ENCODE assay signal across 8 mouse cellular contexts in genomic region chr5:137332857-137333511, GRCm38 (mm10). TPM values are rescaled to one million over a fixed set of nuclear protein-coding genes. Genes with fewer than 3 reads are reported as not detected.
DNase-seq lines count a peak whose midpoint lies in the region; ATAC-seq and TF ChIP-seq lines count a peak whose summit lies in the region.

No protein-coding gene starts in this region.

- H3K4me3 ChIP-seq in kidney, embryonic 14.5 days (ENCODE audit: low read length): peak overlapping the region; percentile 71
- H3K4me3 ChIP-seq in bone marrow, adult 2 months (replicated peaks; ENCODE audit: control insufficient read depth, low read depth, low read length): peak overlapping the region; percentile 82
- H3K4me3 ChIP-seq in hindbrain, embryonic 14.5 days (replicated peaks; ENCODE audit: low read length): peak overlapping the region; percentile 59
- H3K4me3 ChIP-seq in midbrain, embryonic 16.5 days (ENCODE audit: low read depth, low read length): peak overlapping the region; percentile 59

- H3K4me1 ChIP-seq in kidney, embryonic 14.5 days (ENCODE audit: control insufficient read depth, insufficient read depth, low read length): peaks cover 18% of the 10 kb centered on the region
- no peaks in the 10 kb centered on the region; the same call in 1 of the 2 replicates for H3K4me1 ChIP-seq in bone marrow, adult 2 months (ENCODE audit: control insufficient read depth, insufficient read depth, low read length)
- peaks cover 13% of the 10 kb centered on the region for H3K4me1 ChIP-seq in hindbrain, embryonic 14.5 days (replicated peaks; ENCODE audit: control insufficient read depth, insufficient read depth, low read length)
- peaks cover 17% of the 10 kb centered on the region for H3K4me1 ChIP-seq in midbrain, embryonic 16.5 days (ENCODE audit: control insufficient read depth, insufficient read depth, low read length)

- DNase-seq in kidney, adult 8-10 months: no peak
- DNase-seq in hindbrain, embryonic 14.5 days (ENCODE audit: low spot score): peak; percentile 26
- no peak for DNase-seq in adrenal gland, postnatal 4 days (ENCODE audit: low spot score in 2 of 2)
- DNase-seq in adrenal gland, adult 18-20 months (ENCODE audit: low spot score in 2 of 2): no peak
- DNase-seq in embryo, embryonic 9.5 days (ENCODE audit: extremely low spot score): no peak

- no peak for TF ChIP-seq CTCF in bone marrow, adult 2 months (IDR thresholded peaks at IDR 0.05; ENCODE audit: control insufficient read depth, insufficient read depth, low read length)

- H3K36me3 ChIP-seq in kidney, embryonic 14.5 days (ENCODE audit: control insufficient read depth, insufficient read depth, low read length): no peaks in the 10 kb centered on the region
- H3K36me3 ChIP-seq in hindbrain, embryonic 14.5 days (replicated peaks; ENCODE audit: control insufficient read depth, insufficient read depth): peaks cover 12% of the 10 kb centered on the region; the same call in 1 of the 2 replicates
- H3K36me3 ChIP-seq in midbrain, embryonic 16.5 days (ENCODE audit: control insufficient read depth, insufficient read depth, low read length): peaks cover 4% of the 10 kb centered on the region; the same call in 1 of the 2 replicates

- H3K27ac ChIP-seq in kidney, embryonic 14.5 days (ENCODE audit: low read depth, low read length): peak overlapping the region; percentile 47; the same call in 1 of the 2 replicates
- H3K27ac ChIP-seq in bone marrow, adult 2 months (ENCODE audit: control insufficient read depth, insufficient read depth, low read depth, low read length, poor library complexity): peak overlapping the region; percentile 12; the same call in 1 of the 2 replicates
- peak overlapping the region; percentile 76 for H3K27ac ChIP-seq in hindbrain, embryonic 14.5 days
- H3K27ac ChIP-seq in midbrain, embryonic 16.5 days (ENCODE audit: low read length): peak overlapping the region; percentile 62; the same call in 1 of the 2 replicates

- peak overlapping the region; percentile 89 for H3K4me2 ChIP-seq in kidney, embryonic 14.5 days (replicated peaks; ENCODE audit: low read depth, low read length)
- peak overlapping the region; percentile 70 for H3K4me2 ChIP-seq in hindbrain, embryonic 14.5 days (replicated peaks)
- H3K4me2 ChIP-seq in midbrain, embryonic 16.5 days (ENCODE audit: low read length): peak overlapping the region; percentile 65

- H3K9me3 ChIP-seq in kidney, embryonic 14.5 days (ENCODE audit: control insufficient read depth, low read length): no peaks in the 10 kb centered on the region
- H3K9me3 ChIP-seq in hindbrain, embryonic 14.5 days (ENCODE audit: control insufficient read depth, low read length): no peaks in the 10 kb centered on the region
- H3K9me3 ChIP-seq in midbrain, embryonic 16.5 days (replicated peaks; ENCODE audit: control insufficient read depth, low read length, poor library complexity, severe bottlenecking): no peaks in the 10 kb centered on the region

- no peaks in the 10 kb centered on the region for H3K27me3 ChIP-seq in kidney, embryonic 14.5 days (ENCODE audit: control insufficient read depth, insufficient read depth, low read length)
- no peaks in the 10 kb centered on the region for H3K27me3 ChIP-seq in hindbrain, embryonic 14.5 days (ENCODE audit: control insufficient read depth, insufficient read depth, low read length)
- H3K27me3 ChIP-seq in midbrain, embryonic 16.5 days (ENCODE audit: control insufficient read depth, insufficient read depth, low read depth, low read length): no peaks in the 10 kb centered on the region

- peak overlapping the region; percentile 70 for H3K9ac ChIP-seq in kidney, embryonic 14.5 days (ENCODE audit: low read depth, low read length)
- peak overlapping the region; percentile 81 for H3K9ac ChIP-seq in hindbrain, embryonic 14.5 days
- peak overlapping the region; percentile 80 for H3K9ac ChIP-seq in midbrain, embryonic 16.5 days (ENCODE audit: low read depth, low read length)

- no peak for TF ChIP-seq POLR2A in bone marrow, adult 2 months (IDR thresholded peaks at IDR 0.05; ENCODE audit: borderline replicate concordance, control insufficient read depth, low read depth, low read length)

- WGBS in kidney, embryonic 14.5 days: 17% methylated on average over 15 of the region's 15 CpGs
- 3% methylated on average over 15 of the region's 15 CpGs for WGBS in bone marrow, adult 2 months
- WGBS in hindbrain, embryonic 14.5 days: 18% methylated on average over 15 of the region's 15 CpGs
- 16% methylated on average over 14 of the region's 15 CpGs for WGBS in midbrain, embryonic 16.5 days

- peak; percentile 8; the same call in 1 of the 2 replicates for ATAC-seq in kidney, embryonic 14.5 days (ENCODE audit: low FRiP score, low TSS enrichment)
- no peak; the same call in 1 of the 2 replicates for ATAC-seq in hindbrain, embryonic 14.5 days (ENCODE audit: low FRiP score)
- ATAC-seq in midbrain, embryonic 16.5 days: no peak

RNA-seq across cellular contexts. Expression of gene Slc12a9, which starts 0.4 kb away (rescaled TPM):
- 5.7 and 8.5 TPM in 2 replicates for polyA plus RNA-seq in kidney, embryonic 14.5 days (2014; fragmentation: Nextera tagmentation; extraction: Ambion mirVana)
- 10.9 and 14.4 TPM in 2 replicates for polyA plus RNA-seq in bone marrow, adult 2 months (2011; ENCODE audit: insufficient read depth, insufficient read length, low replicate concordance, missing spikeins)
- polyA plus RNA-seq in hindbrain, embryonic 14.5 days (2014; fragmentation: Nextera tagmentation; extraction: Ambion mirVana): 14.9 and 17.6 TPM in 2 replicates
- polyA plus RNA-seq in midbrain, embryonic 16.5 days (2015; fragmentation: Nextera tagmentation; extraction: Ambion mirVana): 26.8 and 27.3 TPM in 2 replicates
- total RNA-seq in adrenal gland, postnatal 4 days (2021): 10 to 100 TPM; 16.3 to 19.4 TPM
- total RNA-seq in adrenal gland, adult 18-20 months (2021): 1 to 10 TPM; 8.4 to 8.6 TPM

RNA-seq across cellular contexts. Expression of gene Ephb4, which starts 16.9 kb away (rescaled TPM):
- 30.9 and 58.9 TPM in 2 replicates for polyA plus RNA-seq in kidney, embryonic 14.5 days (2014; fragmentation: Nextera tagmentation; extraction: Ambion mirVana)
- polyA plus RNA-seq in bone marrow, adult 2 months (2011; ENCODE audit: insufficient read depth, insufficient read length, low replicate concordance, missing spikeins): 3.1 and 4.5 TPM in 2 replicates
- 8.7 and 9.0 TPM in 2 replicates for polyA plus RNA-seq in hindbrain, embryonic 14.5 days (2014; fragmentation: Nextera tagmentation; extraction: Ambion mirVana)
- polyA plus RNA-seq in midbrain, embryonic 16.5 days (2015; fragmentation: Nextera tagmentation; extraction: Ambion mirVana): 4.8 and 6.0 TPM in 2 replicates
- 10 to 100 TPM; 88.1 to 89.4 TPM for total RNA-seq in adrenal gland, postnatal 4 days (2021)
- total RNA-seq in adrenal gland, adult 18-20 months (2021): 10 to 100 TPM; 42.4 to 47.0 TPM

RNA-seq across cellular contexts. Expression of gene Trip6, which starts 18.8 kb away (rescaled TPM):
- polyA plus RNA-seq in kidney, embryonic 14.5 days (2014; fragmentation: Nextera tagmentation; extraction: Ambion mirVana): 52.7 and 62.5 TPM in 2 replicates
- 9.0 and 15.5 TPM in 2 replicates for polyA plus RNA-seq in bone marrow, adult 2 months (2011; ENCODE audit: insufficient read depth, insufficient read length, low replicate concordance, missing spikeins)
- 11.1 and 12.2 TPM in 2 replicates for polyA plus RNA-seq in hindbrain, embryonic 14.5 days (2014; fragmentation: Nextera tagmentation; extraction: Ambion mirVana)
- 13.1 TPM in 2 replicates for polyA plus RNA-seq in midbrain, embryonic 16.5 days (2015; fragmentation: Nextera tagmentation; extraction: Ambion mirVana)
- total RNA-seq in adrenal gland, postnatal 4 days (2021): 10 to 100 TPM; 60.0 to 61.2 TPM
- total RNA-seq in adrenal gland, adult 18-20 months (2021): 10 to 100 TPM; 30.1 to 39.4 TPM

RNA-seq across cellular contexts. Expression of gene Srrt, which starts 25.5 kb away (rescaled TPM):
- polyA plus RNA-seq in kidney, embryonic 14.5 days (2014; fragmentation: Nextera tagmentation; extraction: Ambion mirVana): 104 and 141 TPM in 2 replicates
- polyA plus RNA-seq in bone marrow, adult 2 months (2011; ENCODE audit: insufficient read depth, insufficient read length, low replicate concordance, missing spikeins): 304 and 461 TPM in 2 replicates
- 75.0 and 81.0 TPM in 2 replicates for polyA plus RNA-seq in hindbrain, embryonic 14.5 days (2014; fragmentation: Nextera tagmentation; extraction: Ambion mirVana)
- 97.2 and 103 TPM in 2 replicates for polyA plus RNA-seq in midbrain, embryonic 16.5 days (2015; fragmentation: Nextera tagmentation; extraction: Ambion mirVana)
- 100 to 1,000 TPM; 236 to 269 TPM for total RNA-seq in adrenal gland, postnatal 4 days (2021)
- 100 to 1,000 TPM; 169 to 174 TPM for total RNA-seq in adrenal gland, adult 18-20 months (2021)

RNA-seq across cellular contexts. Expression of gene Ufsp1, which starts 38.6 kb away (rescaled TPM):
- 6.2 and 6.4 TPM in 2 replicates for polyA plus RNA-seq in kidney, embryonic 14.5 days (2014; fragmentation: Nextera tagmentation; extraction: Ambion mirVana)
- 74.0 and 131 TPM in 2 replicates for polyA plus RNA-seq in bone marrow, adult 2 months (2011; ENCODE audit: insufficient read depth, insufficient read length, low replicate concordance, missing spikeins)
- polyA plus RNA-seq in hindbrain, embryonic 14.5 days (2014; fragmentation: Nextera tagmentation; extraction: Ambion mirVana): 22.3 and 22.6 TPM in 2 replicates
- 18.4 and 20.9 TPM in 2 replicates for polyA plus RNA-seq in midbrain, embryonic 16.5 days (2015; fragmentation: Nextera tagmentation; extraction: Ambion mirVana)
- total RNA-seq in adrenal gland, postnatal 4 days (2021): 10 to 100 TPM; 10.6 to 11.0 TPM
- total RNA-seq in adrenal gland, adult 18-20 months (2021): 10 to 100 TPM in 1 of 2 experiments, 1 to 10 TPM in 1; 8.8 to 10.2 TPM

Comparison
In these comparisons a context has a peak if more than half of its experiments do, and no peak if none do; other contexts are left out.
1. H3K27ac ChIP-seq: peak in every context shown above with its lines; median percentile 76 in hindbrain, embryonic 14.5 days; 62 in midbrain, embryonic 16.5 days; 47 in kidney, embryonic 14.5 days; 12 in bone marrow, adult 2 months.